Mouse (Mus musculus): Measurements from ENCODE around the gene Kcnh7. TPM values are rescaled to one million over a fixed set of nuclear protein-coding genes. Genes with fewer than 3 reads are reported as not detected.

Gene Kcnh7
- polyA plus RNA-seq, 1 experiment from 2014 or later = 0.10 TPM

GRCm38 (mm10) chr2:63105971-63106370, 78.1 kb downstream of the Kcnh7 start:
- no peaks in the 10 kb centered on the region for H3K36me3 ChIP-seq (ENCODE audit: control insufficient read depth, insufficient read depth, low read length)
- H3K4me1 ChIP-seq (replicated peaks; ENCODE audit: control insufficient read depth, insufficient read depth, low read length) = no peaks in the 10 kb centered on the region
- no peak for ATAC-seq (ENCODE audit: low read depth)
- no peaks in the 10 kb centered on the region for H3K9me3 ChIP-seq (ENCODE audit: control insufficient read depth, low read length)
- H3K4me3 ChIP-seq (ENCODE audit: low read length) = no peak overlapping the region
- 75% methylated on average over 2 of the region's 2 CpGs for WGBS
- H3K4me2 ChIP-seq (ENCODE audit: low read depth, low read length) = no peak overlapping the region
- H3K27ac ChIP-seq (ENCODE audit: low read length) = no peak overlapping the region
- H3K27me3 ChIP-seq (ENCODE audit: control insufficient read depth, insufficient read depth, low read depth, low read length) = no peaks in the 10 kb centered on the region
- H3K9ac ChIP-seq (ENCODE audit: low read length) = no peak overlapping the region

GRCm38 (mm10) chr2:63099676-63100075, 84.4 kb downstream of the Kcnh7 start:
- no peaks in the 10 kb centered on the region for H3K9me3 ChIP-seq (ENCODE audit: control insufficient read depth, low read length)
- no peak overlapping the region for H3K4me3 ChIP-seq (ENCODE audit: low read length)
- no peak overlapping the region for H3K27ac ChIP-seq (ENCODE audit: low read length)
- no peaks in the 10 kb centered on the region for H3K36me3 ChIP-seq (ENCODE audit: control insufficient read depth, insufficient read depth, low read length)
- no peaks in the 10 kb centered on the region for H3K27me3 ChIP-seq (ENCODE audit: control insufficient read depth, insufficient read depth, low read depth, low read length)
- ATAC-seq (ENCODE audit: low read depth) = no peak
- no peak overlapping the region for H3K9ac ChIP-seq (ENCODE audit: low read length)
- H3K4me2 ChIP-seq (ENCODE audit: low read depth, low read length) = no peak overlapping the region
- no peaks in the 10 kb centered on the region for H3K4me1 ChIP-seq (replicated peaks; ENCODE audit: control insufficient read depth, insufficient read depth, low read length)

- Histone ChIP-seq H3K4me3 (ENCODE audit: low read length) (no peak overlapping the region), H3K36me3 (ENCODE audit: control insufficient read depth, insufficient read depth, low read length) (no peaks in the 10 kb centered on the region), H3K4me1 (replicated peaks; ENCODE audit: control insufficient read depth, insufficient read depth, low read length) (no peaks in the 10 kb centered on the region), H3K27ac (ENCODE audit: low read length) (no peak overlapping the region), H3K9me3 (ENCODE audit: control insufficient read depth, low read length) (no peaks in the 10 kb centered on the region), H3K9ac (ENCODE audit: low read length) (no peak overlapping the region), H3K4me2 (ENCODE audit: low read depth, low read length) (no peak overlapping the region), H3K27me3 (ENCODE audit: control insufficient read depth, insufficient read depth, low read depth, low read length) (no peaks in the 10 kb centered on the region)
- ATAC-seq (ENCODE audit: low read depth) = no peak
- 36% methylated on average over 4 of the region's 4 CpGs for WGBS
These were observed 92.3 kb downstream of the Kcnh7 start for GRCm38 (mm10) chr2:63091775-63092174.

GRCm38 (mm10) chr2:63090447-63090846, 93.6 kb downstream of the Kcnh7 start:
- Histone ChIP-seq H3K36me3 (ENCODE audit: control insufficient read depth, insufficient read depth, low read length) (no peaks in the 10 kb centered on the region), H3K27ac (ENCODE audit: low read length) (no peak overlapping the region), H3K4me2 (ENCODE audit: low read depth, low read length) (no peak overlapping the region), H3K9me3 (ENCODE audit: control insufficient read depth, low read length) (no peaks in the 10 kb centered on the region), H3K4me1 (replicated peaks; ENCODE audit: control insufficient read depth, insufficient read depth, low read length) (no peaks in the 10 kb centered on the region), H3K27me3 (ENCODE audit: control insufficient read depth, insufficient read depth, low read depth, low read length) (no peaks in the 10 kb centered on the region), H3K4me3 (ENCODE audit: low read length) (no peak overlapping the region), H3K9ac (ENCODE audit: low read length) (no peak overlapping the region)
- WGBS = 80% methylated on average over 2 of the region's 2 CpGs
- no peak for ATAC-seq (ENCODE audit: low read depth)

GRCm38 (mm10) chr2:63058386-63058785, 125.7 kb downstream of the Kcnh7 start:
- no peak overlapping the region for H3K4me3 ChIP-seq (ENCODE audit: low read length)
- no peaks in the 10 kb centered on the region for H3K4me1 ChIP-seq (replicated peaks; ENCODE audit: control insufficient read depth, insufficient read depth, low read length)
- no peak overlapping the region for H3K9ac ChIP-seq (ENCODE audit: low read length)
- no peaks in the 10 kb centered on the region for H3K27me3 ChIP-seq (ENCODE audit: control insufficient read depth, insufficient read depth, low read depth, low read length)
- WGBS = 78% methylated on average over 2 of the region's 2 CpGs
- no peak for ATAC-seq (ENCODE audit: low read depth)
- no peak overlapping the region for H3K27ac ChIP-seq (ENCODE audit: low read length)
- no peaks in the 10 kb centered on the region for H3K36me3 ChIP-seq (ENCODE audit: control insufficient read depth, insufficient read depth, low read length)
- no peak overlapping the region for H3K4me2 ChIP-seq (ENCODE audit: low read depth, low read length)
- no peaks in the 10 kb centered on the region for H3K9me3 ChIP-seq (ENCODE audit: control insufficient read depth, low read length)

- Histone ChIP-seq H3K9ac (ENCODE audit: low read length) (no peak overlapping the region), H3K27me3 (ENCODE audit: control insufficient read depth, insufficient read depth, low read depth, low read length) (no peaks in the 10 kb centered on the region), H3K36me3 (ENCODE audit: control insufficient read depth, insufficient read depth, low read length) (no peaks in the 10 kb centered on the region), H3K4me1 (replicated peaks; ENCODE audit: control insufficient read depth, insufficient read depth, low read length) (no peaks in the 10 kb centered on the region), H3K4me3 (ENCODE audit: low read length) (no peak overlapping the region), H3K27ac (ENCODE audit: low read length) (no peak overlapping the region), H3K4me2 (ENCODE audit: low read depth, low read length) (no peak overlapping the region), H3K9me3 (ENCODE audit: control insufficient read depth, low read length) (no peaks in the 10 kb centered on the region)
- no peak for ATAC-seq (ENCODE audit: low read depth)
- WGBS = 82% methylated on average over 3 of the region's 3 CpGs
These were observed 134.2 kb downstream of the Kcnh7 start for GRCm38 (mm10) chr2:63049884-63050283.

GRCm38 (mm10) chr2:63039718-63040117, 144.4 kb downstream of the Kcnh7 start:
- H3K4me2 ChIP-seq (ENCODE audit: low read depth, low read length) = no peak overlapping the region
- H3K9me3 ChIP-seq (ENCODE audit: control insufficient read depth, low read length) = no peaks in the 10 kb centered on the region
- 86% methylated on average over 3 of the region's 3 CpGs for WGBS
- no peak overlapping the region for H3K4me3 ChIP-seq (ENCODE audit: low read length)
- H3K36me3 ChIP-seq (ENCODE audit: control insufficient read depth, insufficient read depth, low read length) = no peaks in the 10 kb centered on the region
- H3K4me1 ChIP-seq (replicated peaks; ENCODE audit: control insufficient read depth, insufficient read depth, low read length) = no peaks in the 10 kb centered on the region
- no peak for ATAC-seq (ENCODE audit: low read depth)
- no peaks in the 10 kb centered on the region for H3K27me3 ChIP-seq (ENCODE audit: control insufficient read depth, insufficient read depth, low read depth, low read length)
- H3K27ac ChIP-seq (ENCODE audit: low read length) = no peak overlapping the region
- no peak overlapping the region for H3K9ac ChIP-seq (ENCODE audit: low read length)

GRCm38 (mm10) chr2:63014909-63015308, 169.2 kb downstream of the Kcnh7 start:
- Histone ChIP-seq H3K9me3 (ENCODE audit: control insufficient read depth, low read length) (no peaks in the 10 kb centered on the region), H3K27me3 (ENCODE audit: control insufficient read depth, insufficient read depth, low read depth, low read length) (no peaks in the 10 kb centered on the region), H3K4me3 (ENCODE audit: low read length) (no peak overlapping the region), H3K27ac (ENCODE audit: low read length) (no peak overlapping the region), H3K4me2 (ENCODE audit: low read depth, low read length) (no peak overlapping the region), H3K9ac (ENCODE audit: low read length) (no peak overlapping the region), H3K4me1 (replicated peaks; ENCODE audit: control insufficient read depth, insufficient read depth, low read length) (no peaks in the 10 kb centered on the region), H3K36me3 (ENCODE audit: control insufficient read depth, insufficient read depth, low read length) (no peaks in the 10 kb centered on the region)
- no peak for ATAC-seq (ENCODE audit: low read depth)

GRCm38 (mm10) chr2:63009141-63009540, 174.9 kb downstream of the Kcnh7 start:
- Histone ChIP-seq H3K4me1 (replicated peaks; ENCODE audit: control insufficient read depth, insufficient read depth, low read length) (no peaks in the 10 kb centered on the region), H3K9ac (ENCODE audit: low read length) (no peak overlapping the region), H3K4me3 (ENCODE audit: low read length) (no peak overlapping the region), H3K27ac (ENCODE audit: low read length) (no peak overlapping the region), H3K4me2 (ENCODE audit: low read depth, low read length) (no peak overlapping the region), H3K9me3 (ENCODE audit: control insufficient read depth, low read length) (no peaks in the 10 kb centered on the region), H3K27me3 (ENCODE audit: control insufficient read depth, insufficient read depth, low read depth, low read length) (no peaks in the 10 kb centered on the region), H3K36me3 (ENCODE audit: control insufficient read depth, insufficient read depth, low read length) (no peaks in the 10 kb centered on the region)
- ATAC-seq (ENCODE audit: low read depth) = no peak
- 81% methylated on average over 4 of the region's 4 CpGs for WGBS

GRCm38 (mm10) chr2:63002784-63003183, 181.3 kb downstream of the Kcnh7 start:
- Histone ChIP-seq H3K27ac (ENCODE audit: low read length) (no peak overlapping the region), H3K4me2 (ENCODE audit: low read depth, low read length) (no peak overlapping the region), H3K36me3 (ENCODE audit: control insufficient read depth, insufficient read depth, low read length) (no peaks in the 10 kb centered on the region), H3K9ac (ENCODE audit: low read length) (no peak overlapping the region), H3K27me3 (ENCODE audit: control insufficient read depth, insufficient read depth, low read depth, low read length) (no peaks in the 10 kb centered on the region), H3K4me1 (replicated peaks; ENCODE audit: control insufficient read depth, insufficient read depth, low read length) (no peaks in the 10 kb centered on the region), H3K9me3 (ENCODE audit: control insufficient read depth, low read length) (no peaks in the 10 kb centered on the region), H3K4me3 (ENCODE audit: low read length) (no peak overlapping the region)
- no peak for ATAC-seq (ENCODE audit: low read depth)
- 85% methylated on average over 1 of the region's 1 CpGs for WGBS

All from lung, embryonic 16.5 days (tissue).